In the genomic region with DNA sequence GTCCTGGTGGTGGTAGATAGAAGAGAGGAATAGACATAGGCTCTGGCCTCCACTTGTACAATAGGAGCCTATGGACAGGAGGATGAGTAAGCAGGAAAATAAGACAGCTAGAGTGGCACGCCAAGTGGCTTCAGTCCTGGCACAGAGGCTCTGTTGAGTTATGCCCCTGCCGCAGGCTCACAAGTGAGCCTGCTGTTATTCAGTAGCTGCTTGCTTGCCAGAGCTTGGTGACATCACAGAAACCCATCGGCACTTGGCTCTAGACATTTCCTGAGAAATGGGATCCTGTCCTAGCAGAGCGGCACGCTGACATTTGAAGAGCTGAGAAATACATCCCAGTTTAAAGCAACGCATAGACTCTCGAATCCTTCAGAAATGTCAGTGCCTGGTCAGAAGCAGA, we compare ENCODE assay signal across 19 mouse cellular contexts.
"Had no signal": no experiment of that assay in that cellular context is flagged by ENCODE, and none has a peak within 500 bp of the region (broad histone marks: within the 10 kb centered on the region; RNA-seq: fewer than 3 reads in every experiment).

No protein-coding gene starts in this region.

- H3K4me3 ChIP-seq: left cerebral cortex, adult 2 months; limb, embryonic 10.5 days; limb, embryonic 13.5 days; liver, embryonic 12.5 days; liver, embryonic 15.5 days had no signal

- DNase-seq: kidney, postnatal 10 days; kidney, postnatal 36 days; layer of hippocampus, postnatal 36 days; liver; lung, adult 2 months; lung, postnatal 14 days; lung, postnatal 4 days; midbrain, embryonic 14.5 days; right cerebral cortex, postnatal 14 days; right cerebral cortex, postnatal 4 days; thymus, adult 2 months; thymus, postnatal 14 days; thymus, postnatal 4 days had no signal

- H3K27ac ChIP-seq: left cerebral cortex, adult 2 months; limb, embryonic 10.5 days; limb, embryonic 13.5 days; liver, embryonic 12.5 days; liver, embryonic 15.5 days; stomach, postnatal 0 days had no signal
